24 mouse cellular contexts compared by ENCODE assay signal in genomic region chr1:193011000-193011769, GRCm38 (mm10). TPM values are rescaled to one million over a fixed set of nuclear protein-coding genes. Genes with fewer than 3 reads are reported as not detected.
DNase-seq lines count a peak whose midpoint lies in the region; ATAC-seq lines count a peak whose summit lies in the region.
"Had no signal": no experiment of that assay in that cellular context is flagged by ENCODE, and none has a peak within 500 bp of the region (broad histone marks: within the 10 kb centered on the region; RNA-seq: fewer than 3 reads in every experiment).

No protein-coding gene starts in this region.

- H3K36me3 ChIP-seq in erythroblast, embryonic 14.5 days (ENCODE audit: control insufficient read depth), result peaks cover 64% of the 10 kb centered on the region
- 0 out of 2 replicates have a peak, but pooled peaks cover 5% of the 10 kb centered on the region for H3K36me3 ChIP-seq in liver, embryonic 12.5 days
- H3K36me3 ChIP-seq in hindbrain, embryonic 14.5 days (replicated peaks; ENCODE audit: control insufficient read depth, insufficient read depth), result no peaks in the 10 kb centered on the region
- H3K36me3 ChIP-seq: embryonic facial prominence, embryonic 12.5 days; forebrain, embryonic 15.5 days; hindbrain, embryonic 13.5 days; limb, embryonic 13.5 days; midbrain, embryonic 12.5 days had no signal

- H3K9ac ChIP-seq in liver, embryonic 12.5 days, result 0 out of 2 replicates have a peak overlapping the region, but pooled peaks have one; percentile 48
- H3K9ac ChIP-seq in hindbrain, embryonic 14.5 days, result no peak overlapping the region
- H3K9ac ChIP-seq: embryonic facial prominence, embryonic 12.5 days; forebrain, embryonic 15.5 days; hindbrain, embryonic 13.5 days; limb, embryonic 13.5 days; midbrain, embryonic 12.5 days had no signal

- H3K4me3 ChIP-seq in erythroblast, embryonic 14.5 days (replicated peaks), result peak overlapping the region; percentile 34
- peak overlapping the region; percentile 11; the same call in 1 of the 2 replicates for H3K4me3 ChIP-seq in liver, embryonic 12.5 days
- H3K4me3 ChIP-seq in hindbrain, embryonic 14.5 days (replicated peaks; ENCODE audit: low read length), result no peak overlapping the region
- H3K4me3 ChIP-seq: embryonic facial prominence, embryonic 12.5 days; forebrain, embryonic 15.5 days; hindbrain, embryonic 13.5 days; layer of hippocampus, adult 2 months; limb, embryonic 13.5 days; midbrain, embryonic 12.5 days had no signal

- WGBS in liver, embryonic 12.5 days (ENCODE audit: insufficient replicate concordance), result 54% methylated on average over 3 of the region's 3 CpGs
- 92% methylated on average over 3 of the region's 3 CpGs for WGBS in hindbrain, embryonic 14.5 days

- peak overlapping the region; percentile 58 for H3K4me2 ChIP-seq in liver, embryonic 12.5 days
- no peak overlapping the region for H3K4me2 ChIP-seq in hindbrain, embryonic 14.5 days (replicated peaks)
- H3K4me2 ChIP-seq: embryonic facial prominence, embryonic 12.5 days; forebrain, embryonic 15.5 days; heart, embryonic 11.5 days; hindbrain, embryonic 13.5 days; limb, embryonic 13.5 days; midbrain, embryonic 12.5 days had no signal

- ATAC-seq in liver, embryonic 12.5 days, result peak; percentile 95
- ATAC-seq in megakaryocyte progenitor cell, adult 5-6 weeks (replicated peaks; ENCODE audit: poor library complexity), result peak; percentile 80
- ATAC-seq in hindbrain, embryonic 14.5 days (ENCODE audit: low FRiP score), result no peak
- ATAC-seq: forebrain, embryonic 15.5 days; inflammation-experienced regulatory T-cells, adult 6 months had no signal

- no peaks in the 10 kb centered on the region for H3K27me3 ChIP-seq in erythroblast, embryonic 14.5 days (ENCODE audit: control insufficient read depth)
- H3K27me3 ChIP-seq in liver, embryonic 12.5 days (replicated peaks), result no peaks in the 10 kb centered on the region
- no peaks in the 10 kb centered on the region for H3K27me3 ChIP-seq in hindbrain, embryonic 14.5 days (ENCODE audit: control insufficient read depth, insufficient read depth, low read length)
- H3K27me3 ChIP-seq: embryonic facial prominence, embryonic 12.5 days; forebrain, embryonic 15.5 days; hindbrain, embryonic 13.5 days; limb, embryonic 13.5 days; midbrain, embryonic 12.5 days had no signal

- peak overlapping the region; percentile 88 for H3K27ac ChIP-seq in liver, embryonic 12.5 days
- H3K27ac ChIP-seq in hindbrain, embryonic 14.5 days, result no peak overlapping the region
- H3K27ac ChIP-seq: embryonic facial prominence, embryonic 12.5 days; forebrain, embryonic 15.5 days; hindbrain, embryonic 13.5 days; layer of hippocampus, adult 2 months; limb, embryonic 13.5 days; macrophage; midbrain, embryonic 12.5 days had no signal

- DNase-seq in c-Kit-positive CD71-positive TER-119-negative erythroid progenitor cells, embryonic 14.5 days (ENCODE audit: low read depth), result peak; percentile 79
- DNase-seq in lung, postnatal 36 days, result no peak
- DNase-seq in hindbrain, embryonic 14.5 days (ENCODE audit: low spot score), result no peak
- DNase-seq in left cerebral cortex, adult 11 months (ENCODE audit: low spot score), result no peak
- DNase-seq: adrenal gland, postnatal 10 days; gastrocnemius, postnatal 10 days; heart, adult 11 months; heart, postnatal 10 days; kidney, adult 9 months; kidney, postnatal 14 days had no signal

- peaks cover 78% of the 10 kb centered on the region for H3K4me1 ChIP-seq in erythroblast, embryonic 14.5 days (ENCODE audit: control insufficient read depth)
- H3K4me1 ChIP-seq in liver, embryonic 12.5 days, result peaks cover 75% of the 10 kb centered on the region
- no peaks in the 10 kb centered on the region for H3K4me1 ChIP-seq in hindbrain, embryonic 14.5 days (replicated peaks; ENCODE audit: control insufficient read depth, insufficient read depth, low read length)
- H3K4me1 ChIP-seq: embryonic facial prominence, embryonic 12.5 days; forebrain, embryonic 15.5 days; midbrain, embryonic 12.5 days had no signal

- H3K9me3 ChIP-seq in erythroblast, embryonic 14.5 days (ENCODE audit: control insufficient read depth, low read length), result no peaks in the 10 kb centered on the region
- no peaks in the 10 kb centered on the region for H3K9me3 ChIP-seq in liver, embryonic 12.5 days (replicated peaks)
- H3K9me3 ChIP-seq in hindbrain, embryonic 14.5 days (ENCODE audit: control insufficient read depth, low read length), result no peaks in the 10 kb centered on the region
- H3K9me3 ChIP-seq: embryonic facial prominence, embryonic 12.5 days; forebrain, embryonic 15.5 days; hindbrain, embryonic 13.5 days; limb, embryonic 13.5 days; midbrain, embryonic 12.5 days had no signal

RNA-seq across cellular contexts. Expression of gene Syt14, which starts 24.4 kb away (rescaled TPM):
- polyA plus RNA-seq in erythroblast, embryonic 14.5 days (2012), result 0.41 and 0.53 TPM in 2 replicates
- 5.5 and 6.0 TPM in 2 replicates for polyA plus RNA-seq in liver, embryonic 12.5 days (2016; fragmentation: Nextera tagmentation; extraction: Ambion mirVana)
- total RNA-seq in megakaryocyte progenitor cell, adult 5-6 weeks (2015), result 0.02 TPM in 1 of 2 replicates, not detected in the other
- 0.03 TPM in 1 of 2 replicates, not detected in the other for total RNA-seq in megakaryocyte progenitor cell, adult 5-6 weeks (2017)
- 9.1 and 10.5 TPM in 2 replicates for polyA plus RNA-seq in hindbrain, embryonic 14.5 days (2014; fragmentation: Nextera tagmentation; extraction: Ambion mirVana)
- total RNA-seq: monocyte, adult 5-6 weeks had no signal
- polyA plus RNA-seq: C2C12; inflammation-experienced regulatory T-cells, adult 6 months; macrophage had no signal
